Mouse (Mus musculus): Measurements from ENCODE around the gene Asb10. TPM values are rescaled to one million over a fixed set of nuclear protein-coding genes. Genes with fewer than 3 reads are reported as not detected.

Asb10 gene
- polyA plus RNA-seq, 1 experiment: 1.4 TPM

- DNase-seq (ENCODE audit: low read depth): peak; percentile 54
These were observed 5.0 kb downstream of the Asb10 start for GRCm38 (mm10) chr5:24535731-24536130.

GRCm38 (mm10) chr5:24534292-24534691, 6.5 kb downstream of the Asb10 start:
- DNase-seq (ENCODE audit: low read depth): no peak

GRCm38 (mm10) chr5:24533391-24533790, 7.4 kb downstream of the Asb10 start:
- DNase-seq (ENCODE audit: low read depth): no peak

- DNase-seq (ENCODE audit: low read depth): no peak
These were observed 10.6 kb downstream of the Asb10 start for GRCm38 (mm10) chr5:24530042-24530689.

DNA sequence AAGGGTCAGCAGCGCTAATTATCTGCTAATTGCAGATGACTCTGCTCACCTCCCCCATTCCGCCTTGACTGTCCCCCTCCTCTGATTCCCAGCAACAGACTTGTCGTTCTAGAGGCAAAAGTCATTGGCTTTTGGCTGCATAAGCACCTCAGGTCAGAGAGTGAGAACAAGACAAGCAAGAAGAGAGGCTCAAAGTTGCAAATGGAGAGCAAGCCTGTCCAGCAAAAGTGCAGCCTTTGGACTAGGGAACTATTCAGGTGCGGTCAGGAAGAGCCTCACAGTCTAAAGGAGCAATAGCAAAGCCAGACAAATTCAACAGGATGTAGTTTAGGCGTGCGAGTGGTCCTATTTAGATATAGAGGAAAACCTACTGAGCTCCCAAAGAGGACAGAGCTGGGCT, 13.0 kb downstream of the Asb10 start:
- DNase-seq (ENCODE audit: low read depth): no peak

DNA sequence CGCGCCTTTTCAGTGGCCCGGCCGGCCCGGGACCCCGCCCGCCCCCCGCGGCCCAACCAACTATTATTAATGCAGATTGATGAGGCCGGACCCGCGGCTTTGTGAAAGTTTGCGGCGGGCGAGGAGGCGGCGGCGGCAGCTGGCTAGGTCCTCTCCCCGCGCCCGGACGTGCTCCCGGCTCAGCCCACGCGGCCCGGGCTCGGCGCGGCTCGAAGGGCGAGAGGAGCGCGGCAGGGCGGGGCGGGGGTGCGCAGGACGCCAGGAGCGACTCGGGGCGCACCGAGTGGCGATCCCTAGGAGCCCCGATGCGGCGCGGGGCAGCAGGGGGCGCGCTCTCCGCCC, 13.9 kb downstream of the Asb10 start, which contains the start of gene Gbx1:
Gene Gbx1, minus strand, starts transcription at position 314 of the 342 bp plus-strand sequence.
- DNase-seq (ENCODE audit: low read depth): no peak

DNA sequence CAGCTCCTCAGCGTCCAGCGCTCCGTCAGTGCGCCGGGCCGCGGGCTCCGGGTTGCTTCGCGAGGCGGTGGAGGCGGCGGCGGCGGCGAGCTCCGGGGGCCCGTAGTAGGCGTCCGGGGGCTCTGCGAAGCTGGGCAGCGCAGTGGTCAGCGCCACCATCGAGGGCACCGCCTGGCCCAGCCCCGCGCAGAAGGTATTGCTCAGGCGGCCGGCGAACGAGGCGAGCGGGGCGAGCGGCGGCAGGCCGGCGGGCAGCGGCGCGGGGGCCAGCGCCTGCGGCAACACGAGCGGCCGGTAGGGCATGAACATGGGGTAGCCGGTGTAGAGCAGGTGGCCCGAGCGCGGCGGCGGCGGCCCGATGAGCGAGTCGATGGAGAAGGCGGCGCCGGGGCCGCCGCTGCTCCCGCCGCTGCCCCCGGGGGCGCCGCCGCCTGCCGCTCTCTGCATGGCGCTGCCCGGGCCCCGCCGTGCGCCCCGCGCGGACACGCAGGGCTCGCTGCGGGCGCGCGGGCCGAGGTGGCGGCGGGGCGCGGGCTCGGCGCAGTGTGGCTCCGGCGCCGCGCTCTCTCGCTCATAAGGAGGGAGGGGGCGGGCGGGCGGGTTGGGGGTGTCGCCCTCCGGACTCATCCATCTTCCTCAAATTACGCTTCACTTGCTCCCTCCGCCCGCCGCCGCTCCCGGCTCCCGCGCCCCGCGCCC, 14.4 kb downstream of the Asb10 start:
- no peak for DNase-seq (ENCODE audit: low read depth)

- DNase-seq (ENCODE audit: low read depth): no peak
These were observed 15.2 kb downstream of the Asb10 start for GRCm38 (mm10) chr5:24525360-24526189.

GRCm38 (mm10) chr5:24524522-24524921, 16.3 kb downstream of the Asb10 start:
- DNase-seq (ENCODE audit: low read depth): no peak

- DNase-seq (ENCODE audit: low read depth): no peak
These were observed 17.0 kb downstream of the Asb10 start for GRCm38 (mm10) chr5:24523806-24524205.

- DNase-seq (ENCODE audit: low read depth): no peak
These were observed 19.4 kb downstream of the Asb10 start for GRCm38 (mm10) chr5:24521366-24521765.

- DNase-seq (ENCODE audit: low read depth): no peak
These were observed 28.5 kb downstream of the Asb10 start for GRCm38 (mm10) chr5:24512271-24512670.

DNA sequence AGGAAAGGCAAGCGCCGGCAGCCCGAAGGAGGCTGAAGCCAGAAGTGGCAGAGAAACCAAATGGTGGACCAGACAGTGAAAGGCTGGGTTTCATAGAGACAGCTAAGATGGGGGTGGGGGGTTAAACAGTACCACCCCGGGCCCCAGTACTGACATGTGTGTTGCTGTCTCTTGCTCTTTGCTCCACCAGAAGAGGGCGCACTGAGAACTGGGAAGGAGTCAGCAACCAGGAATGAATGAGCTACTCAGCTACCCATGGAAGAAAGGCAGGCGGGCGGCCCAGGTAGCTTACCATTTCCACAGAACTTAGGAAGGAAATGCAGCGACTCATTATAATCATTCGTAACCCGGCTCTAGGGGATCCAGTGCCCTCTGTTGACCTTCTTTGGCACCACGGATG, 30.1 kb downstream of the Asb10 start:
- no peak for DNase-seq (ENCODE audit: low read depth)

GRCm38 (mm10) chr5:24508406-24508805, 32.4 kb downstream of the Asb10 start:
- no peak for DNase-seq (ENCODE audit: low read depth)

DNA sequence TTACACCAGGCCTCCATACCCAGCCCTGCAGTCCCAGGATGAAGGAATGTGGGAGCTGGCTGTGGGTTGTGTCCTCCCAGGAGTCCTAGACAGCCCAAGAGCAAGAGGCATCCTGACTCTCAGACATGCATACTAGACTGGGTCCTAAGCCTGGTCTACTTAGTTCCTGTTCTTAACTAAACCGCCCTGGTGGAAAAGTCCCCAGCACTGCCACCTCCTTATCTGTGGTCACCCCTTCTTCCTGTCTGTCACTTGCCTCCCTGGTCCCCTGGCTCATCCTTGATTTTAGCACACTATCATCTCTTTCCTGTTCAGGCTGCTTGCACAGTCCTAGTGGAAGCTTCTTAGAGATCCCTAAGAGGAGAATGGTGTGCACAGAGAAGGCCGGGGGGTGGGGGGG, 35.3 kb downstream of the Asb10 start:
- no peak for DNase-seq (ENCODE audit: low read depth)

DNA sequence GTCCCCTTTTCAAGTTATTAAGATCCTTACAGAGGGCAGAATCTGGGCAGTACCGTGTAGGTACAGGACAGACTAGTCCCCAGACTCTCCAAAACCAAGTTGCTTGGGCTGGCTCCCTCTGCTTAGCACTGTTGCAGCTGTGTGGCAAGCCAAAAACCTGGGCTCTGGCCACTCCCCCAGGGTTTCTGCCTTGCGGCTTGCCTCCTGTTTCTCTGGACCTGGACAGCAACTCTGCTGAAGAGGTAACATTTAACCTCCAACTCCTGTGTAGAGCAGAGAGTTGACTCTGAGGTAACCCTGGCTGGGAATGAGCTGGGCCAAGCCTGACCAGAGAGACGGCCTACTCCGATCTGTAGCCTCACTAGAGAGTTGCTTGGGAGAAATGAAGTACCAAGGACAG, 38.0 kb downstream of the Asb10 start:
- DNase-seq (ENCODE audit: low read depth): no peak

- DNase-seq (ENCODE audit: low read depth): no peak
These were observed 39.9 kb downstream of the Asb10 start for GRCm38 (mm10) chr5:24500851-24501250.

GRCm38 (mm10) chr5:24499113-24499512, 41.7 kb downstream of the Asb10 start:
- no peak for DNase-seq (ENCODE audit: low read depth)

DNA sequence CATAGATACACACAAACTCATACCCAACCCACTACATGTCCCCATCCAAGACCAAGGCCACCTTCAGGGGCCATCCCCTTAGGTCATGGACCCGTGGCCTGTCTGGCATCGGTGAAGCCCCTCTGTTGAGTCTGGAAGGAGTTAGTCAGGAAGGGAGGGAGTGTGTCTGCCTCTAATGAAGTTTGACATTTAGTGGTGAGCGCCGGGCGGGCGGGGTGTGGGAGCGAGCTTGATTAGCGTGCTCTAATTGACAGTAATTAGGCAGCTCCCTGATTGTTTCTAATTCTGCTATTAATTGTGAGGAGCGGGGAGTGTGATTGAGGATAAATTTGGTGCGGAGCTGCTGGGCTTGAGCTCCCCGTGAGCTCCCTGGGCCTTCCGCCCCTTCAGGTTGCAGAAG, 43.3 kb downstream of the Asb10 start:
- no peak for DNase-seq (ENCODE audit: low read depth)

DNA sequence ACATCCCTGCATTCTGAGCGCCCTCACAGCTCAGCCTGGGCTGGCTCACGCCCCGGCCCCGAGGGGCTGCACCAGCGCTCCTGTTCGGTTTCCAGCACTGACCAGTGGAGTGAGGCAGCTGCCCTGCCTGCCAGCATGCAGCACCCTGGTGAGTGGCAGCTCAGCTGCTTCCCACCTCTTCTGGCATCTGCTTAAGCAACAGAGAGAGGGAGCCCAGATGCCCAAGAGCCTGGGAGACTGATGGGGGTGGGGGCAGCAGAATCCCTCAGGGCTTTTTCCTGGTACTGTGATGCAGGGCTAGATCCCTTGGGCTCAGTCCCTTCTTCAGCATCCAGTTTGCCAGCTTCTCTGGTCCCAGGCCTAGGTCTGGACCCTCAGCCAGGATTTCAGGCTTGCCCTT, 44.0 kb downstream of the Asb10 start:
- DNase-seq (ENCODE audit: low read depth): no peak

GRCm38 (mm10) chr5:24495019-24495418, 45.8 kb downstream of the Asb10 start:
- no peak for DNase-seq (ENCODE audit: low read depth)

DNA sequence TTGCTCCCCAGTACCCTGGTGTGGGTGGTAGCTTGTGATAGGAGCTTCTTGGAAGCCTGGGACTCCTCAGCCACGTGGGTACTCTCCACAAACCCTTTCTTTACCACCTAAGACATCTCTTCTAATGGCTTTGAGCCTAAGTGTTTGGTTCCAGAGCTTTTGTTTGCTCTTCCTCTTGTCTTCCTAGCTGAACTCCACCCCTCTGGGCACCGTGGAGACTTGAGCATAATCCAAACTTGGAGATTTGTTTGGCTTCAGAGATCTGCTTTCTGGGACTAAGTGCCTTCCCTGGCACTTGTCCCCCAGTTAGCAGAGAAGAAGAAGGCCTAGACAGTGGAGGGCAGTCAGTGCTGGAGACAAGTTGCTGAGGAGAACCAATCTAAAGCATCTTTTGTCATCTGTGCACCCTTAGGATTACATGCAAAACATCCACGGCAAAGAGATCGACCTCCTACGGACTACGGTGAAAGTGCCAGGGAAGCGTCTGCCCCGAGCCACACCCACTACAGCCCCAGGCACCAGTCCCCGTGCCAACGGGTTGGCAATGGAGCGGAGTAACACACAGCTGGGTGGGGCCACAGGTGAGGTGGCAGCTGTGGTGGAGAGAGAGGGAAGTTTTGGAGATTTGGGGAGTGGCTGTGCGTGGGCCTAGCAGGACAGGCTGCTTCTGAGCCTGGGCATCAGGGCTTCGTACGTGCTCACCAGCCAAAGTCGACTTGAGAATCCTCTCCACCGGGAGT, 48.1 kb downstream of the Asb10 start:
- DNase-seq (ENCODE audit: low read depth): no peak
